Mouse (Mus musculus): ENCODE measurements around the gene Arhgef25. TPM values are rescaled to one million over a fixed set of nuclear protein-coding genes. Genes with fewer than 3 reads are reported as not detected.
"Not testable (repeated sequence)": the region's sequence is repeated elsewhere in the genome, so short reads cannot be mapped to it uniquely, and the experiment has no call there.

Gene Arhgef25
- total and polyA plus RNA-seq, 2 experiments from 2014 or later = 16.9 to 45.4 TPM

GRCm38 (mm10) chr10:127160728-127161127, 29.2 kb downstream of the Arhgef25 start:
- no peak for TF ChIP-seq CTCF (IDR thresholded peaks at IDR 0.05; ENCODE audit: low read depth)
- no peak overlapping the region for H3K4me2 ChIP-seq (ENCODE audit: low read depth)
- ATAC-seq (no peak), DNase-seq (no peak)
- no peaks in the 10 kb centered on the region for H3K4me1 ChIP-seq (ENCODE audit: insufficient read depth)
- H3K9me3 ChIP-seq (ENCODE audit: low read length) = no peaks in the 10 kb centered on the region
- H3K4me3 ChIP-seq (ENCODE audit: low read depth, low read length) = no peak overlapping the region
- no peak overlapping the region for H3K27ac ChIP-seq (ENCODE audit: low read depth, low read length)
- no peaks in the 10 kb centered on the region for H3K36me3 ChIP-seq (ENCODE audit: insufficient read depth)
- H3K27me3 ChIP-seq (ENCODE audit: insufficient read depth, low read length) = no peaks in the 10 kb centered on the region
- 67% methylated on average over 3 of the region's 3 CpGs for WGBS
- no peak overlapping the region for H3K9ac ChIP-seq

GRCm38 (mm10) chr10:127160081-127160480, 29.8 kb downstream of the Arhgef25 start:
- Histone ChIP-seq H3K27me3 (ENCODE audit: insufficient read depth, low read length) (no peaks in the 10 kb centered on the region), H3K27ac (ENCODE audit: low read depth, low read length) (no peak overlapping the region), H3K9ac (no peak overlapping the region), H3K4me2 (ENCODE audit: low read depth) (no peak overlapping the region), H3K4me3 (ENCODE audit: low read depth, low read length) (no peak overlapping the region), H3K9me3 (ENCODE audit: low read length) (no peaks in the 10 kb centered on the region), H3K36me3 (ENCODE audit: insufficient read depth) (no peaks in the 10 kb centered on the region), H3K4me1 (ENCODE audit: insufficient read depth) (no peaks in the 10 kb centered on the region)
- no peak for TF ChIP-seq CTCF (IDR thresholded peaks at IDR 0.05; ENCODE audit: low read depth)
- DNase-seq = no peak
- no peak for ATAC-seq
- 76% methylated on average over 9 of the region's 9 CpGs for WGBS

DNA sequence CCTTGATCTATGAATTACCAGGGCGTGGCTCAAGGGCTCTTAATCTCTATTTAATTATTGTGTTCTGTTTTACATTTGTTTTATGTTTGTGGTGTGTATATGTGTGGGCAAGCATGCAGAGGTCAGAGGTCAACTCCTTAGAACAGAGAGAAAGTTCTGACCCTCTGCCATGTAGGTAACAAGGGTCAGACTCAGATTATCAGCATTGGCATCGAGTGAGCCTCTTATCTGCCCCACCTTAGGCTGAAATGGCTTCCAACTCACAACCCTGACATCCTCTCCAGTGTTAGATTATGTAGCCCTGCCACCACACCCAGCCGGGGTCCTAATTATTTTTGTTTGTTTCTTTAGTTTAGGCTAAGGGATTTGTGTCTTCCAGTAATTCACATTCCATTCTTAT, 31.4 kb downstream of the Arhgef25 start:
- DNase-seq = no peak
- no peak for ATAC-seq
- H3K9ac ChIP-seq = no peak overlapping the region
- H3K4me1 ChIP-seq (ENCODE audit: insufficient read depth) = no peaks in the 10 kb centered on the region
- no peaks in the 10 kb centered on the region for H3K36me3 ChIP-seq (ENCODE audit: insufficient read depth)
- no peaks in the 10 kb centered on the region for H3K9me3 ChIP-seq (ENCODE audit: low read length)
- H3K27me3 ChIP-seq (ENCODE audit: insufficient read depth, low read length) = no peaks in the 10 kb centered on the region
- 74% methylated on average over 3 of the region's 3 CpGs for WGBS
- TF ChIP-seq CTCF (IDR thresholded peaks at IDR 0.05; ENCODE audit: low read depth) = no peak
- H3K4me3 ChIP-seq (ENCODE audit: low read depth, low read length) = no peak overlapping the region
- H3K4me2 ChIP-seq (ENCODE audit: low read depth) = no peak overlapping the region
- no peak overlapping the region for H3K27ac ChIP-seq (ENCODE audit: low read depth, low read length)

GRCm38 (mm10) chr10:127156511-127156910, 33.4 kb downstream of the Arhgef25 start:
- Histone ChIP-seq H3K4me1 (ENCODE audit: insufficient read depth) (no peaks in the 10 kb centered on the region), H3K27me3 (ENCODE audit: insufficient read depth, low read length) (no peaks in the 10 kb centered on the region), H3K36me3 (ENCODE audit: insufficient read depth) (no peaks in the 10 kb centered on the region), H3K4me3 (ENCODE audit: low read depth, low read length) (no peak overlapping the region), H3K27ac (ENCODE audit: low read depth, low read length) (no peak overlapping the region), H3K9ac (no peak overlapping the region), H3K4me2 (ENCODE audit: low read depth) (no peak overlapping the region), H3K9me3 (ENCODE audit: low read length) (no peaks in the 10 kb centered on the region)
- 89% methylated on average over 1 of the region's 1 CpGs for WGBS
- ATAC-seq (no peak), DNase-seq (no peak)
- no peak for TF ChIP-seq CTCF (IDR thresholded peaks at IDR 0.05; ENCODE audit: low read depth)

DNA sequence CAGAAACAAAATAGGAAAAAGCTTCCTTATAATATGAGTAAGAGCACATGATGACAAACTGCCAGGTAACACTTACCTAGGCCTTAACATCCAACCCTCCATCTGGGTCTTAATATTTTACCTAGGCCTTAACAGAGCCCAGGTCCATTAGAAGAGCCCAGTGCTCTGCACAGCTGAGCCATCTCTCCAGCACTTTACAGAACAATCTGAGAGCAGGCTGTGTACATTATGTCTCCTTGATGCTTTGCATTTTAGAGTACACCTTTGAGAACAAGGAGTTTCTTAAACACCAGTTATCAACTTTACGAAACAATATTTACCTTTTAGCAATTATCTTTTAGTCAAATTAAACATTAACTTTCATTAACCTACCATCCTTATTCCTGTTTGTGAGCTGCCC, 33.8 kb downstream of the Arhgef25 start:
- Histone ChIP-seq H3K4me2 (ENCODE audit: low read depth) (no peak overlapping the region), H3K4me1 (ENCODE audit: insufficient read depth) (no peaks in the 10 kb centered on the region), H3K9ac (no peak overlapping the region), H3K27ac (ENCODE audit: low read depth, low read length) (no peak overlapping the region), H3K4me3 (ENCODE audit: low read depth, low read length) (no peak overlapping the region), H3K27me3 (ENCODE audit: insufficient read depth, low read length) (no peaks in the 10 kb centered on the region), H3K36me3 (ENCODE audit: insufficient read depth) (no peaks in the 10 kb centered on the region), H3K9me3 (ENCODE audit: low read length) (no peaks in the 10 kb centered on the region)
- TF ChIP-seq CTCF (IDR thresholded peaks at IDR 0.05; ENCODE audit: low read depth) = no peak
- no peak for DNase-seq
- WGBS = 98% methylated on average over 1 of the region's 1 CpGs
- ATAC-seq = no peak

GRCm38 (mm10) chr10:127154652-127155051, 35.2 kb downstream of the Arhgef25 start:
- WGBS = 87% methylated on average over 5 of the region's 5 CpGs
- TF ChIP-seq CTCF (IDR thresholded peaks at IDR 0.05; ENCODE audit: low read depth) = no peak
- ATAC-seq = no peak

DNA sequence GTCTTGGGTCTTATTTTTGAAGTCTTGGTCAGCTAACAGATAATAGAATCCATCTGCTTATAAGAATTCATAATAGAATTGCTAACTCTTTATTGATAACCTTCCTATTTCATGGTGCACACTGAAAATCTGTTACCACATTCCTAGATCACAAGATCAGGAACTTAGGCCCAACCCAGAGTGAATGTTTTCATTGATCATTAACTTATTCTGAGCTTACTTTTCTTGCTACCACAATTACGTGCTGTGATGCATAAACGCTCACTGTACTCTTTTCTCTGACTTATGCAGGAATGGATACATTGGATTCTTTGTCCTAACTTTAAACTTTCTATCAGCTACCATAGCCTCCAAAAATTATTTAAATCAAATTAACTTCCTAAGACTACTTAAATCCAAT, 35.6 kb downstream of the Arhgef25 start:
- H3K27me3 ChIP-seq (ENCODE audit: insufficient read depth, low read length) = no peaks in the 10 kb centered on the region
- WGBS = 96% methylated on average over 2 of the region's 2 CpGs
- H3K27ac ChIP-seq (ENCODE audit: low read depth, low read length) = no peak overlapping the region
- ATAC-seq (no peak), DNase-seq (no peak)
- no peaks in the 10 kb centered on the region for H3K36me3 ChIP-seq (ENCODE audit: insufficient read depth)
- H3K4me2 ChIP-seq (ENCODE audit: low read depth) = no peak overlapping the region
- H3K4me1 ChIP-seq (ENCODE audit: insufficient read depth) = no peaks in the 10 kb centered on the region
- TF ChIP-seq CTCF (IDR thresholded peaks at IDR 0.05; ENCODE audit: low read depth) = no peak
- no peak overlapping the region for H3K4me3 ChIP-seq (ENCODE audit: low read depth, low read length)
- H3K9ac ChIP-seq = no peak overlapping the region
- H3K9me3 ChIP-seq (ENCODE audit: low read length) = no peaks in the 10 kb centered on the region

More at GRCm38 (mm10) chr10:127154652-127155051, 35.2 kb downstream of the Arhgef25 start:
- no peaks in the 10 kb centered on the region for H3K36me3 ChIP-seq (ENCODE audit: insufficient read depth)
- no peak overlapping the region for H3K9ac ChIP-seq
- H3K4me1 ChIP-seq (ENCODE audit: insufficient read depth) = no peaks in the 10 kb centered on the region
- H3K4me2 ChIP-seq (ENCODE audit: low read depth) = no peak overlapping the region
- no peaks in the 10 kb centered on the region for H3K9me3 ChIP-seq (ENCODE audit: low read length)
- no peak overlapping the region for H3K4me3 ChIP-seq (ENCODE audit: low read depth, low read length)
- no peaks in the 10 kb centered on the region for H3K27me3 ChIP-seq (ENCODE audit: insufficient read depth, low read length)
- DNase-seq = no peak
- no peak overlapping the region for H3K27ac ChIP-seq (ENCODE audit: low read depth, low read length)

DNA sequence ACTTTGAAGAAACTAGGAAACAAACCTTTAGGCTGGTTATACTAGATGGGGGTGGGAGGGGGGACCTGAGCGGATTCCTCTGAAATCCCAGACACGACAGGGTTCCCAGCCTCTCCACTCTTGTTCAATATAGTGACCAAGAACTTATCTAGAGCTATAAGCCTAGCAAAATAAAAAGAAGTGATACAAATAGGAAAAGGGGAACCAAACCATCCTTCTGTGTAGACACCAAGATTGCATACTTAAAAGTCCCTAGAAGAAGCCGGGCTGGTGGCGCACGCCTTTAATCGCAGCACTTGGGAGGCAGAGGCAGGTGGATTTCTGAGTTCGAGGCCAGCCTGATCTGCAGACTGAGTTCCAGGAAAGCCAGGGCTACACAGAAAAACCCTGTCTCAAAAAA, 36.6 kb downstream of the Arhgef25 start:
- H3K27ac ChIP-seq (ENCODE audit: low read depth, low read length) = no peak overlapping the region
- ATAC-seq (no peak), DNase-seq (no peak)
- H3K4me3 ChIP-seq (ENCODE audit: low read depth, low read length) = no peak overlapping the region
- no peaks in the 10 kb centered on the region for H3K36me3 ChIP-seq (ENCODE audit: insufficient read depth)
- 96% methylated on average over 7 of the region's 7 CpGs for WGBS
- no peak overlapping the region for H3K9ac ChIP-seq
- no peaks in the 10 kb centered on the region for H3K4me1 ChIP-seq (ENCODE audit: insufficient read depth)
- no peak for TF ChIP-seq CTCF (IDR thresholded peaks at IDR 0.05; ENCODE audit: low read depth)
- no peak overlapping the region for H3K4me2 ChIP-seq (ENCODE audit: low read depth)
- no peaks in the 10 kb centered on the region for H3K27me3 ChIP-seq (ENCODE audit: insufficient read depth, low read length)
- H3K9me3 ChIP-seq (ENCODE audit: low read length) = no peaks in the 10 kb centered on the region

- not testable (repeated sequence) for ATAC-seq; H3K4me3 ChIP-seq (ENCODE audit: low read depth, low read length); H3K4me2 ChIP-seq (ENCODE audit: low read depth); H3K27me3 ChIP-seq (ENCODE audit: insufficient read depth, low read length); H3K27ac ChIP-seq (ENCODE audit: low read depth, low read length); H3K9me3 ChIP-seq (ENCODE audit: low read length); DNase-seq; H3K4me1 ChIP-seq (ENCODE audit: insufficient read depth); H3K36me3 ChIP-seq (ENCODE audit: insufficient read depth); H3K9ac ChIP-seq
- WGBS = 88% methylated on average over 10 of the region's 10 CpGs
Measured at GRCm38 (mm10) chr10:127152556-127152955, 37.3 kb downstream of the Arhgef25 start.

DNA sequence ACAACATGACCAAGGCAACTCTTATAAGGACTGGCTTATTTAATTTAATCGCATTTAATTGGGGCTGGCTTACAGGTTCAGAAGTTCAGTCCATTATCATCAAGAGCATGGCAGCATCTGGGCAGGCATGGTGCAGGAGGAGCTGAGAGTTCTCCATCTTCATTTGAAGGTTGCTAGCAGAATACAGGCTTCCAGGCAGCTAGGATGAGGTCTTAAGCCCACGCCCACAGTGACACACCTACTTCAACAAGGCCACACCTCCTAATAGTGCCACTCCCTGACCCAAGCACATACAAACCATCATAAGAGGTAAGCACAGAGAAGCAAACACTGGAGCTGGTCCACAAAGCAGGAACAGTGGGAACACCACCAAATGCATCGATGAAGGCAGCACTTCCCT, 38.6 kb downstream of the Arhgef25 start:
- H3K9me3 ChIP-seq (ENCODE audit: low read length); H3K27me3 ChIP-seq (ENCODE audit: insufficient read depth, low read length); DNase-seq; H3K27ac ChIP-seq (ENCODE audit: low read depth, low read length); H3K4me3 ChIP-seq (ENCODE audit: low read depth, low read length); H3K36me3 ChIP-seq (ENCODE audit: insufficient read depth); ATAC-seq; H3K9ac ChIP-seq; H3K4me1 ChIP-seq (ENCODE audit: insufficient read depth); H3K4me2 ChIP-seq (ENCODE audit: low read depth): not testable (repeated sequence)
- 89% methylated on average over 3 of the region's 3 CpGs for WGBS
